Mouse (Mus musculus) thymus, postnatal 10 days (tissue): ENCODE measurements around the gene Pifo.
"Not testable (repeated sequence)": the region's sequence is repeated elsewhere in the genome, so short reads cannot be mapped to it uniquely, and the experiment has no call there.

ENCODE experiments used
- DNase-seq, 2 experiments: peaks; one replicate each; pipeline ENCODE4 v3.0.0; 2021; ENCODE audit warnings: low spot score in 2 of 2

Pifo gene

GRCm38 (mm10) chr3:106014546-106014945, at the start of gene Pifo:
TSS of gene Pifo (minus strand) at chr3:106014646.
- DNase-seq, result no peak

GRCm38 (mm10) chr3:106057966-106058365, 43.5 kb upstream of the Pifo start:
- no peak for DNase-seq

- DNase-seq, result no peak
Observed at GRCm38 (mm10) chr3:106051896-106052295, 37.5 kb upstream of the Pifo start.

- DNase-seq, result no peak
Observed at GRCm38 (mm10) chr3:106040306-106040705, 25.9 kb upstream of the Pifo start.

GRCm38 (mm10) chr3:106032781-106033180, 18.3 kb upstream of the Pifo start, which contains the start of gene Chil5:
TSS of gene Chil5 (minus strand) at chr3:106032814.
- DNase-seq, result no peak

- no peak for DNase-seq
Observed at GRCm38 (mm10) chr3:106024135-106024534, 9.7 kb upstream of the Pifo start.

- DNase-seq, result no peak
Observed at GRCm38 (mm10) chr3:106021840-106022239, 7.4 kb upstream of the Pifo start.

GRCm38 (mm10) chr3:106003360-106003759, 11.1 kb downstream of the Pifo start:
- not testable (repeated sequence) for DNase-seq

- peak in 1 of 2 experiments; percentile 11 for DNase-seq
Observed at GRCm38 (mm10) chr3:106001416-106002370, 12.8 kb downstream of the Pifo start.

GRCm38 (mm10) chr3:106000707-106001375, 13.6 kb downstream of the Pifo start:
- DNase-seq, result no peak

GRCm38 (mm10) chr3:105994730-105995129, 19.7 kb downstream of the Pifo start:
- no peak for DNase-seq

- DNase-seq, result peak in 1 of 2 experiments; percentile 63
Observed at GRCm38 (mm10) chr3:105991653-105992283, 22.7 kb downstream of the Pifo start.

GRCm38 (mm10) chr3:105989611-105990010, 24.8 kb downstream of the Pifo start:
- DNase-seq, result not testable (repeated sequence)

GRCm38 (mm10) chr3:105974174-105974573, 40.3 kb downstream of the Pifo start:
- DNase-seq, result no peak

- DNase-seq, result no peak
Observed at GRCm38 (mm10) chr3:105973411-105973810, 41.0 kb downstream of the Pifo start, which contains the start of gene Ovgp1. TSS of gene Ovgp1 (plus strand) at chr3:105973711.

GRCm38 (mm10) chr3:105971831-105972446, 42.5 kb downstream of the Pifo start:
- DNase-seq, result no peak

GRCm38 (mm10) chr3:105960700-105961099, 53.7 kb downstream of the Pifo start:
- DNase-seq, result no peak

GRCm38 (mm10) chr3:105959999-105960398, 54.4 kb downstream of the Pifo start, which contains the start of gene Atp5f1:
TSS of gene Atp5f1 (minus strand) at chr3:105960099.
- no peak for DNase-seq

- no peak for DNase-seq
Observed at GRCm38 (mm10) chr3:105959585-105959984, 54.9 kb downstream of the Pifo start.

- DNase-seq, result peak; percentile 94 to 97
Observed at GRCm38 (mm10) chr3:105958974-105959580, 55.4 kb downstream of the Pifo start, which contains the start of gene Wdr77. TSS of gene Wdr77 (plus strand) at chr3:105959369.

- DNase-seq, result no peak
Observed at GRCm38 (mm10) chr3:105958204-105958603, 56.2 kb downstream of the Pifo start.
